Mouse (Mus musculus): Measurements from ENCODE around the gene Rgs3.

GRCm38 (mm10) chr4:62619232-62619964 is 59.8 kb downstream of the Rgs3 start:
- no peak for TF ChIP-seq CTCF (IDR thresholded peaks at IDR 0.05; ENCODE audit: borderline replicate concordance, insufficient read depth, low read length)
- TF ChIP-seq POLR2A (IDR thresholded peaks at IDR 0.05; ENCODE audit: low read depth, low read length), result no peak
